Mouse (Mus musculus) heart, postnatal 0 days (tissue): ENCODE results near the gene Alox12b.

Experiments used
- CTCF ChIP-seq: IDR thresholded peaks from 2 replicates; pipeline ENCODE4 v1.5.1; 2016; ENCODE audit warnings: antibody characterized with exemption, control low read depth, low read depth
- EP300 ChIP-seq: IDR thresholded peaks from 2 replicates; pipeline ENCODE4 v1.6.1; 2016; ENCODE audit warnings: antibody characterized with exemption, low read depth

- TF ChIP-seq CTCF (no peak), EP300 (no peak)
Observed at GRCm38 (mm10) chr11:69156800-69157199, at the start of gene Alox12b.
